Mouse (Mus musculus) megakaryocyte, embryonic 14.5 days (primary cell): Measurements from ENCODE around the gene Rbm20.

Experiments used
- FLI1 ChIP-seq: IDR thresholded peaks from 2 replicates; pipeline ENCODE4 v1.6.1; 2012; ENCODE audit warnings: low read length, inconsistent platforms, mixed read lengths
- GATA1 ChIP-seq: IDR thresholded peaks from 3 replicates; pipeline ENCODE4 v1.6.1; 2012; ENCODE audit warnings: mixed read lengths, low read length, inconsistent platforms, borderline replicate concordance

GRCm38 (mm10) chr19:53664831-53665230 lies 12.3 kb upstream of the Rbm20 start:
- TF ChIP-seq GATA1 = no peak
- TF ChIP-seq FLI1 = no peak
